Mouse (Mus musculus) heart, embryonic 10.5 days (tissue): ENCODE data around the gene Gtpbp1. TPM values are rescaled to one million over a fixed set of nuclear protein-coding genes. Genes with fewer than 3 reads are reported as not detected.
A peak's percentile ranks its signal among the peaks of the same experiment; 100 is the strongest.

Experiments used
- DNase-seq: peaks from one replicate; pipeline ENCODE4 v3.0.0-alpha.2; 2017; ENCODE audit warnings: low spot score
- H3K27ac ChIP-seq: fragments of 300-500 bp; sonication (generic); 2 replicates; pipeline ENCODE4 v1.5.1; 2016; ENCODE audit warnings: mild to moderate bottlenecking
- H3K27me3 ChIP-seq: fragments of 300-500 bp; sonication (generic); 2 replicates; pipeline ENCODE4 v1.6.1; 2016; ENCODE audit warnings: mild to moderate bottlenecking; ENCODE audit not compliant: poor library complexity, insufficient read depth, severe bottlenecking
- H3K36me3 ChIP-seq: fragments of 300-500 bp; sonication (generic); 2 replicates; pipeline ENCODE4 v1.6.1; 2016; ENCODE audit warnings: mild to moderate bottlenecking, moderate library complexity
- H3K4me1 ChIP-seq: fragments of 300-500 bp; sonication (generic); 2 replicates; pipeline ENCODE4 v1.6.1; 2016; ENCODE audit warnings: mild to moderate bottlenecking
- H3K4me3 ChIP-seq: fragments of 300-500 bp; sonication (generic); 2 replicates; pipeline ENCODE4 v1.5.1; 2016; ENCODE audit warnings: mild to moderate bottlenecking, moderate library complexity
- H3K9me3 ChIP-seq: fragments of 300-500 bp; sonication (generic); 2 replicates; pipeline ENCODE4 v1.6.1; 2016; ENCODE audit warnings: mild to moderate bottlenecking, moderate library complexity
- WGBS: fragments of 180-500 bp; shearing (Covaris S2); methylation state at CpG from one replicate; pipeline ENCODE4 v1.1.7; 2016; 5-methylcytosine and 5-hydroxymethylcytosine counted together
- polyA plus RNA-seq: library from polyadenylated mRNA; unstranded; fragments of >200 nt; fragmentation: Nextera tagmentation; extraction: Ambion mirVana; gene quantifications from 2 replicates; pipeline ENCODE4 v1.2.1, GENCODE M21; 2016

The Gtpbp1 gene
- 38.1 and 38.3 TPM in 2 replicates for polyA plus RNA-seq

GRCm38 (mm10) chr15:79690426-79691022 lies at the start of gene Gtpbp1:
Gene Gtpbp1, plus strand, starts transcription at chr15:79690845.
- no peaks in the 10 kb centered on the region for H3K27me3 ChIP-seq
- H3K4me3 ChIP-seq: peak within 1 kb of the TSS; percentile 94
- DNase-seq: peak; percentile 100
- peaks cover 57% of the 10 kb centered on the region for H3K4me1 ChIP-seq
- peaks cover 17% of the 10 kb centered on the region for H3K36me3 ChIP-seq
- H3K9me3 ChIP-seq: no peaks in the 10 kb centered on the region
- peak within 1 kb of the TSS; percentile 95 for H3K27ac ChIP-seq
- WGBS: 0% methylated on average over 45 of the region's 45 CpGs

DNA sequence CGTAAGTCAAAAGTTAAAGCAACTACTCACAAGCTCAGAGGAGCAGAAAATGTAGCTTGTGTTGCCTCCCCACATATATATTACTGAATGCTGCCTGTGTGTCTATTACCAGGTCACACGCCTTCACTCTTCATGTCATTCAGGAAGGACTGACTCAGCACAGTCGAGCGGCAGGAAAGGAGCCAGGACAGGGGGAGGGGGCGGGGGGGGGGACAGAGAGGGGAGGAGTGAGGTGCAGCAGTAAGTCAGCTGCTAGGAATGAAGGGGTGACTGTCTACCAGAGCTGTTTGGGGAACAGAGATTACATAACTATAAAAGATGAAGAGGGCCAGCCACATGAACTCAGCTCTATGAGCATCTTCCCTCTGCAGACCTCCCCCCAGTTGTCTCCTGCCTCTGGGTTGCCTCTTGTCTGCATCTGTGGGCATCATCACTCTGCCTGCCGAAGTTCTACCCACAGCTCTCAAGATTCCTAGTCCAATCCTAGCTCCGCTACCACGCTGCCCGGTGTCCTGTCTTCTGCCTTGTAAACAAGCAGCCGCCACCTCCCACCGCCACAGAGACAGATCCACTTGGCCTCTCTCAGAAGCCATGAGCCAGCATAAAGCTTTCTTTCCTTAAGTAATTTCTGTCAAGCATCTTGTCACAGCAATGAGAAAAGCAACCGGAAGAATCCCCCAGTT lies 49.4 kb upstream of the Gtpbp1 start:
- 0 out of 2 replicates have a peak, but pooled peaks cover 7% of the 10 kb centered on the region for H3K4me1 ChIP-seq
- no peaks in the 10 kb centered on the region for H3K9me3 ChIP-seq
- no peaks in the 10 kb centered on the region for H3K27me3 ChIP-seq
- WGBS: 68% methylated on average over 12 of the region's 12 CpGs
- DNase-seq: no peak
- H3K4me3 ChIP-seq: no peak overlapping the region
- H3K27ac ChIP-seq: no peak overlapping the region
- H3K36me3 ChIP-seq: peaks cover 6% of the 10 kb centered on the region; the same call in 1 of the 2 replicates

GRCm38 (mm10) chr15:79645483-79645882 lies 45.2 kb upstream of the Gtpbp1 start:
- WGBS: 67% methylated on average over 2 of the region's 2 CpGs
- 0 out of 2 replicates have a peak, but pooled peaks cover 5% of the 10 kb centered on the region for H3K4me1 ChIP-seq
- H3K36me3 ChIP-seq: no peaks in the 10 kb centered on the region
- DNase-seq: no peak
- H3K27me3 ChIP-seq: no peaks in the 10 kb centered on the region
- H3K4me3 ChIP-seq: no peak overlapping the region
- no peak overlapping the region for H3K27ac ChIP-seq
- H3K9me3 ChIP-seq: no peaks in the 10 kb centered on the region

GRCm38 (mm10) chr15:79648130-79648529 lies 42.5 kb upstream of the Gtpbp1 start:
- H3K4me1 ChIP-seq: no peaks in the 10 kb centered on the region
- H3K27ac ChIP-seq: no peak overlapping the region
- no peaks in the 10 kb centered on the region for H3K36me3 ChIP-seq
- no peaks in the 10 kb centered on the region for H3K27me3 ChIP-seq
- no peak for DNase-seq
- WGBS: 81% methylated on average over 12 of the region's 12 CpGs
- no peaks in the 10 kb centered on the region for H3K9me3 ChIP-seq
- no peak overlapping the region for H3K4me3 ChIP-seq

DNA sequence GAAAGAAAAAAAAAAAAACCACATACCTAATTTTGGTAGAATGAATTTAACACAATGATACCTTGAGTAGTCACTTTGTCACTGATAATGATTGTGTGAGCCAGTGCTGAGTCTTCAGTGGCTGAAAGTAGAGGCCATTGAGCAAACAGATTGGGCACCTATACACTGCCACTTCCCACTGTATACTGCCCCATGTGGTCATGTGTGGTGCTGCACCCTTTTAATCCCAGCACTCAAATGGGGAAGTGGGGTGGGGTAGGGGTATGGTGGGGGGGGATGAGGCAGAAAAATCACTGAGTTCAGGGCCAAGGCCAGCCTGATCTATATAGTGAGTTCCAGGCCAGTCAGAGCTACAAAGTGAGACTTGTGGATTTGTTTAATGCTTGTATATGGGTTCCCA lies 40.1 kb upstream of the Gtpbp1 start:
- H3K27ac ChIP-seq: no peak overlapping the region
- no peaks in the 10 kb centered on the region for H3K27me3 ChIP-seq
- no peak overlapping the region for H3K4me3 ChIP-seq
- no peak for DNase-seq
- no peaks in the 10 kb centered on the region for H3K9me3 ChIP-seq
- no peaks in the 10 kb centered on the region for H3K36me3 ChIP-seq
- no peaks in the 10 kb centered on the region for H3K4me1 ChIP-seq

- WGBS: 68% methylated on average over 4 of the region's 4 CpGs
- Histone ChIP-seq H3K4me3 (no peak overlapping the region), H3K9me3 (no peaks in the 10 kb centered on the region), H3K27me3 (no peaks in the 10 kb centered on the region), H3K36me3 (no peaks in the 10 kb centered on the region), H3K27ac (no peak overlapping the region), H3K4me1 (no peaks in the 10 kb centered on the region)
- DNase-seq: no peak
Measured at GRCm38 (mm10) chr15:79651481-79651880, 39.2 kb upstream of the Gtpbp1 start.

GRCm38 (mm10) chr15:79656451-79656850 lies 34.2 kb upstream of the Gtpbp1 start:
- Histone ChIP-seq H3K27me3 (no peaks in the 10 kb centered on the region), H3K4me1 (peaks cover 14% of the 10 kb centered on the region), H3K36me3 (peaks cover 2% of the 10 kb centered on the region; the same call in 1 of the 2 replicates), H3K9me3 (no peaks in the 10 kb centered on the region), H3K27ac (no peak overlapping the region), H3K4me3 (no peak overlapping the region)
- WGBS: 90% methylated on average over 14 of the region's 14 CpGs
- DNase-seq: no peak

GRCm38 (mm10) chr15:79657837-79658530 lies 32.7 kb upstream of the Gtpbp1 start:
- Histone ChIP-seq H3K27ac (peak overlapping the region; percentile 98), H3K27me3 (no peaks in the 10 kb centered on the region), H3K9me3 (no peaks in the 10 kb centered on the region), H3K4me1 (peaks cover 14% of the 10 kb centered on the region), H3K36me3 (peaks cover 13% of the 10 kb centered on the region), H3K4me3 (peak overlapping the region; percentile 85)
- peak; percentile 87 for DNase-seq
- WGBS: 4% methylated on average over 16 of the region's 16 CpGs

DNA sequence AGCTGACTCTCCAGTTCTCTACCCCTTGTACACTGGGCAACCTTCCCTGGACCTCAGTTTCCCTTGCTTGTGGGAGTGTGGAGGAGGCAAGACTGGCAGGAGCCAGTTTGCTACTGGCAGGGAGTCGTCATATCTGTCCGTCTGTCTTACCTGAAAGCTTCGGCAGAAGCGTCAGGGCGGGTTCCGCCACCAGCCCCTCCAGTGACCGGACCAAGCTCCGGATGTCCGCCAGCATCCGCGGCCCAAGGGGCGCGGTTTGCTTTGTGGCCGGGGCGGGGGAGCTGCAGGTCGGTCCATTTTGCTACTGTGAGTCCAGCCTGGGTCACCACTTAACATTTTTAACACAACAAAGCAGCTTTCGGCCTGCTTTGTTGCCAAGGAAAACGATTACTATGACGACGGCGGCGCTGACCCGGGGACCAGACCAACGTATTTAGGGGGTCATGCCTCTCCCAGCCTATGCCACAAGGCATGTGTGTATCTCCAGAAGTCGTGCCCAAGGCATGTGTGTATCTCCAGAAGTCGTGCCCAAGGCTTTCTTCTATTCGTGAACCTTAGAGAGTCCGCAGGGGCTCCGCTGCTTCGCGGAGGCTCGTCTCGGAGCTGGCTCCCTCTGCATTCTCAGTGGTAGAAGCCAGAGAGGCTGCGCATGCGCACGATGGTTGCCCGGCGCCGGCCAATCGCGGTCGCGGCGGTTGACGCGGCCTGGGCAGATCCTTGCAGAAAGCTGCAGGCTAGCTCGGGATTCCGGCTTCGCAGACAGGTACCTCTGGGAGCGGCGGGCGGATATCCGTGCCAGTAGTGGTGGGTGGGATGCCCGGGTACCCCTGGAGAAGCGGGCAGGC lies 31.9 kb upstream of the Gtpbp1 start, which contains the start of the genes Fam227a and Cby1:
Gene Fam227a (minus strand): TSS at position 426 of the 845 bp plus-strand sequence.
Gene Cby1 (plus strand): TSS at position 669 of the 845 bp plus-strand sequence.
- H3K36me3 ChIP-seq: peaks cover 21% of the 10 kb centered on the region
- peak; percentile 98 for DNase-seq
- under 1% methylated on average over 55 of the region's 55 CpGs for WGBS

GRCm38 (mm10) chr15:79661852-79662251 lies 28.8 kb upstream of the Gtpbp1 start:
- whole genome bisulfite sequencing: 66% methylated on average over 4 of the region's 4 CpGs
- no peak for DNase-seq

More for the DNA sequence above, 31.9 kb upstream of the Gtpbp1 start, which contains the start of the genes Fam227a and Cby1:
- peak within 1 kb of the TSS; percentile 98 for H3K27ac ChIP-seq
- H3K4me3 ChIP-seq: peak within 1 kb of the TSS; percentile 85
- H3K4me1 ChIP-seq: peaks cover 14% of the 10 kb centered on the region
- no peaks in the 10 kb centered on the region for H3K9me3 ChIP-seq
- H3K27me3 ChIP-seq: no peaks in the 10 kb centered on the region

DNA sequence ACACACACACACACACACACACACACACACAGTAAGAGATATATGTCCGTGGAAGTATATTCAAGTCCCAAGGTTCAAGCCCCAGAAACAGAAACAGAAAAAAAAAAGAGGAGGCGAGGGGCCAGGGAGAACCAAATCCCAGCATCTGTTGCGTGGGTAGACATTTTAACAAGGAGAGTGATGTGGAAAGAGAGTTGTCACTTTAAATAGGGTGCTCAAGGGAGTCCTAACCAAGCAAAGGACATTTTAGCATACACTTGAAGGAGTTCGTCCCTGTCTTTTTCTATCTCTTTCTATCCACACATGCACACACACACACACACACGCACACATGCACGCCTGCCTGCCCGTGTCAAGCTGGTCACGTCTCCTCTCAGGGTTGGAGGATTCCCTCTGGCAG lies 26.0 kb upstream of the Gtpbp1 start:
- WGBS: 85% methylated on average over 8 of the region's 8 CpGs

More at GRCm38 (mm10) chr15:79661852-79662251, 28.8 kb upstream of the Gtpbp1 start:
- Histone ChIP-seq H3K4me3 (no peak overlapping the region), H3K9me3 (no peaks in the 10 kb centered on the region), H3K27ac (no peak overlapping the region), H3K4me1 (peaks cover 22% of the 10 kb centered on the region), H3K27me3 (no peaks in the 10 kb centered on the region), H3K36me3 (peaks cover 37% of the 10 kb centered on the region)

GRCm38 (mm10) chr15:79669195-79669594 lies 21.4 kb upstream of the Gtpbp1 start:
- Histone ChIP-seq H3K4me3 (no peak overlapping the region), H3K27me3 (no peaks in the 10 kb centered on the region), H3K4me1 (peaks cover 18% of the 10 kb centered on the region), H3K9me3 (no peaks in the 10 kb centered on the region), H3K36me3 (peaks cover 41% of the 10 kb centered on the region), H3K27ac (no peak overlapping the region)
- WGBS: 70% methylated on average over 10 of the region's 10 CpGs
- no peak for DNase-seq

More for the DNA sequence above, 26.0 kb upstream of the Gtpbp1 start:
- Histone ChIP-seq H3K27ac (no peak overlapping the region), H3K9me3 (no peaks in the 10 kb centered on the region), H3K27me3 (no peaks in the 10 kb centered on the region), H3K4me3 (no peak overlapping the region), H3K36me3 (peaks cover 44% of the 10 kb centered on the region), H3K4me1 (peaks cover 16% of the 10 kb centered on the region)
- no peak for DNase-seq
